Mouse (Mus musculus) lung, postnatal 0 days (tissue): ENCODE measurements at regions not wholly inside any gene's neighbourhood (a gene's known extent, or its start where the extent isn't known, plus 50 kb on each side); places are given as distances from the start of the nearest gene placed in this dataset.

Source experiments
- CTCF ChIP-seq: IDR thresholded peaks from 2 replicates; pipeline ENCODE4 v1.5.1; 2016; ENCODE audit warnings: antibody characterized with exemption, mild to moderate bottlenecking
- EP300 ChIP-seq: IDR thresholded peaks from 2 replicates; pipeline ENCODE4 v1.6.1; 2016; ENCODE audit warnings: antibody characterized with exemption, mild to moderate bottlenecking, control low read depth

GRCm38 (mm10) chr11:109047483-109048110 is 96.6 kb downstream of the E030025P04Rik start:
- TF ChIP-seq EP300 (no peak), CTCF (no peak)
